ENCODE assay signal across 27 mouse cellular contexts in genomic region chr6:107218309-107218708, GRCm38 (mm10).
"Had no signal": no experiment of that assay in that cellular context is flagged by ENCODE, and none has a peak within 500 bp of the region (broad histone marks: within the 10 kb centered on the region; RNA-seq: fewer than 3 reads in every experiment).

No protein-coding gene starts in this region.

- H3K9ac ChIP-seq: heart, embryonic 13.5 days; heart, embryonic 15.5 days; hindbrain, embryonic 13.5 days; hindbrain, embryonic 15.5 days; kidney, embryonic 15.5 days; limb, embryonic 13.5 days; limb, embryonic 15.5 days; liver, embryonic 12.5 days; liver, embryonic 14.5 days had no signal

- ATAC-seq: hindbrain, postnatal 0 days; intestine, embryonic 16.5 days; liver, embryonic 12.5 days had no signal

- H3K4me2 ChIP-seq: heart, embryonic 11.5 days; heart, embryonic 13.5 days; heart, embryonic 15.5 days; hindbrain, embryonic 13.5 days; hindbrain, embryonic 15.5 days; kidney, embryonic 15.5 days; limb, embryonic 13.5 days; limb, embryonic 15.5 days; liver, embryonic 12.5 days had no signal

- H3K27me3 ChIP-seq: heart, embryonic 13.5 days; heart, embryonic 15.5 days; hindbrain, embryonic 13.5 days; hindbrain, embryonic 15.5 days; kidney, embryonic 15.5 days; limb, embryonic 13.5 days; limb, embryonic 15.5 days; liver, embryonic 12.5 days had no signal

- H3K27ac ChIP-seq: heart, adult 2 months; heart, embryonic 13.5 days; heart, embryonic 15.5 days; hindbrain, embryonic 13.5 days; hindbrain, embryonic 15.5 days; hindbrain, postnatal 0 days; kidney, embryonic 15.5 days; kidney, postnatal 0 days; limb, embryonic 13.5 days; limb, embryonic 15.5 days; liver, embryonic 12.5 days; liver, embryonic 14.5 days had no signal

- H3K4me3 ChIP-seq: heart, adult 2 months; heart, embryonic 13.5 days; heart, embryonic 15.5 days; hindbrain, embryonic 13.5 days; hindbrain, embryonic 15.5 days; kidney, embryonic 15.5 days; limb, embryonic 13.5 days; limb, embryonic 15.5 days; liver, embryonic 12.5 days had no signal

- H3K4me1 ChIP-seq: heart, embryonic 13.5 days; heart, embryonic 15.5 days; hindbrain, embryonic 13.5 days; hindbrain, embryonic 15.5 days; kidney, embryonic 15.5 days; limb, embryonic 13.5 days; limb, embryonic 15.5 days; liver, embryonic 12.5 days had no signal

- H3K9me3 ChIP-seq: heart, embryonic 13.5 days; heart, embryonic 15.5 days; hindbrain, embryonic 13.5 days; hindbrain, embryonic 15.5 days; kidney, embryonic 15.5 days; limb, embryonic 13.5 days; limb, embryonic 15.5 days; liver, embryonic 12.5 days had no signal

- H3K36me3 ChIP-seq: heart, embryonic 13.5 days; heart, embryonic 15.5 days; hindbrain, embryonic 13.5 days; hindbrain, embryonic 15.5 days; kidney, embryonic 15.5 days; limb, embryonic 13.5 days; limb, embryonic 15.5 days; liver, embryonic 12.5 days had no signal

- DNase-seq: gastrocnemius, postnatal 14 days; gastrocnemius, postnatal 36 days; heart, adult 11 months; heart, adult 2 months; heart, postnatal 14 days; heart, postnatal 36 days; kidney, adult 11 months; kidney, adult 2 months; kidney, adult 9 months; kidney, postnatal 14 days; kidney, postnatal 36 days; layer of hippocampus, adult 9-11 months; layer of hippocampus, postnatal 36 days; left cerebral cortex, postnatal 4 days had no signal
